Mouse (Mus musculus) cortical plate, adult 2 months (tissue): ENCODE data around the gene Fbxl19. TPM values are rescaled to one million over a fixed set of nuclear protein-coding genes. Genes with fewer than 3 reads are reported as not detected.

Experiments
- H3K27ac ChIP-seq: fragments of 200-500 bp; 2 replicates; pipeline ENCODE4 v1.5.1; 2012; ENCODE audit warnings: low read length, control low read depth, inconsistent platforms; ENCODE audit not compliant: insufficient read depth
- H3K4me1 ChIP-seq: fragments of 200-500 bp; 2 replicates; pipeline ENCODE4 v1.6.1; 2011; ENCODE audit warnings: low read length; ENCODE audit not compliant: control insufficient read depth, insufficient read depth
- H3K4me3 ChIP-seq: fragments of 200-500 bp; 2 replicates; pipeline ENCODE4 v1.5.1; 2011; ENCODE audit warnings: mild to moderate bottlenecking, low read length, control low read depth; ENCODE audit not compliant: insufficient read depth
- CTCF ChIP-seq: fragments of 200-500 bp; IDR thresholded peaks from 2 replicates; pipeline ENCODE4 v1.5.1; 2011; ENCODE audit warnings: mild to moderate bottlenecking, control low read depth, low read length; ENCODE audit not compliant: insufficient read depth; ENCODE audit errors: extremely low read depth
- POLR2A ChIP-seq: fragments of 200-500 bp; IDR thresholded peaks from 2 replicates; pipeline ENCODE4 v1.6.1; 2011; ENCODE audit warnings: mild to moderate bottlenecking, low read length, control low read depth; ENCODE audit not compliant: insufficient read depth; ENCODE audit errors: extremely low read depth
- polyA plus RNA-seq: library from polyadenylated mRNA; depleted of rRNA; stranded (reverse); fragments of >200 nt; gene quantifications from 2 replicates; pipeline ENCODE4 v1.2.3, GENCODE M21; 2012; rRNA removed

Gene Fbxl19
- polyA plus RNA-seq, 1 experiment: 59.2 TPM

- Histone ChIP-seq H3K4me1 (peaks cover 15% of the 10 kb centered on the region), H3K4me3 (no peak overlapping the region), H3K27ac (no peak overlapping the region)
- TF ChIP-seq POLR2A (no peak), CTCF (no peak)
Measured at GRCm38 (mm10) chr7:127813821-127814220, 69.5 kb downstream of the Fbxl19 start.

- Histone ChIP-seq H3K27ac (0 out of 2 replicates have a peak overlapping the region, but pooled peaks have one; percentile 1), H3K4me1 (peaks cover 15% of the 10 kb centered on the region)
- TF ChIP-seq CTCF (no peak), POLR2A (no peak)
Measured at GRCm38 (mm10) chr7:127814241-127814921, 70.0 kb downstream of the Fbxl19 start.

GRCm38 (mm10) chr7:127815116-127815665, 70.8 kb downstream of the Fbxl19 start:
- Histone ChIP-seq H3K4me1 (peaks cover 15% of the 10 kb centered on the region), H3K4me3 (no peak overlapping the region), H3K27ac (peak overlapping the region; percentile 33; the same call in 1 of the 2 replicates)
- TF ChIP-seq POLR2A: no peak
- no peak for TF ChIP-seq CTCF

More at GRCm38 (mm10) chr7:127814241-127814921, 70.0 kb downstream of the Fbxl19 start:
- no peak overlapping the region for H3K4me3 ChIP-seq

GRCm38 (mm10) chr7:127815954-127816821, 71.8 kb downstream of the Fbxl19 start:
- H3K4me1 ChIP-seq: peaks cover 15% of the 10 kb centered on the region
- TF ChIP-seq CTCF: no peak
- TF ChIP-seq POLR2A: no peak
- peak overlapping the region; percentile 33 for H3K27ac ChIP-seq
- H3K4me3 ChIP-seq: no peak overlapping the region

GRCm38 (mm10) chr7:127817053-127817452, 72.7 kb downstream of the Fbxl19 start:
- Histone ChIP-seq H3K27ac (peak overlapping the region; percentile 45), H3K4me3 (no peak overlapping the region), H3K4me1 (peaks cover 15% of the 10 kb centered on the region)
- no peak for TF ChIP-seq POLR2A
- TF ChIP-seq CTCF: no peak

- Histone ChIP-seq H3K27ac (no peak overlapping the region), H3K4me3 (no peak overlapping the region), H3K4me1 (peaks cover 15% of the 10 kb centered on the region)
- no peak for TF ChIP-seq CTCF
- no peak for TF ChIP-seq POLR2A
Measured at GRCm38 (mm10) chr7:127817776-127818175, 73.4 kb downstream of the Fbxl19 start.

Other genes starting within 250 kb of the Fbxl19 start
- 24.7 and 26.4 TPM in 2 replicates for gene Srcap, start 232.6 kb upstream of the Fbxl19 start, polyA plus RNA-seq
- gene Gm42715, start 225.0 kb upstream of the Fbxl19 start, polyA plus RNA-seq: 11.3 and 13.3 TPM in 2 replicates
- gene Tmem265, start 183.2 kb upstream of the Fbxl19 start, polyA plus RNA-seq: not detected in 2 replicates
- 143 and 150 TPM in 2 replicates for gene Phkg2, start 171.2 kb upstream of the Fbxl19 start, polyA plus RNA-seq
- gene Ccdc189, start 155.9 kb upstream of the Fbxl19 start, polyA plus RNA-seq: 22.0 and 22.3 TPM in 2 replicates
- gene Rnf40, start 155.8 kb upstream of the Fbxl19 start, polyA plus RNA-seq: 48.0 and 51.1 TPM in 2 replicates
- 16.9 and 19.5 TPM in 2 replicates for gene Zfp629, start 128.7 kb upstream of the Fbxl19 start, polyA plus RNA-seq
- 25.5 and 27.0 TPM in 2 replicates for gene Bcl7c, start 35.6 kb upstream of the Fbxl19 start, polyA plus RNA-seq
- gene Ctf1, start 31.8 kb upstream of the Fbxl19 start, polyA plus RNA-seq: 7.1 and 7.5 TPM in 2 replicates
- not detected in 2 replicates for gene Ctf2, start 12.4 kb upstream of the Fbxl19 start, polyA plus RNA-seq
- 24.6 and 25.0 TPM in 2 replicates for gene Orai3, start 25.3 kb downstream of the Fbxl19 start, polyA plus RNA-seq
- gene Setd1a, start 32.1 kb downstream of the Fbxl19 start, polyA plus RNA-seq: 15.7 and 16.4 TPM in 2 replicates
- not detected in 2 replicates for gene Gm49388, start 41.1 kb downstream of the Fbxl19 start, polyA plus RNA-seq
- 14.2 and 14.5 TPM in 2 replicates for gene Hsd3b7, start 56.1 kb downstream of the Fbxl19 start, polyA plus RNA-seq
- gene Stx4a, start 79.8 kb downstream of the Fbxl19 start, polyA plus RNA-seq: 118 and 122 TPM in 2 replicates
- gene Stx1b, start 80.0 kb downstream of the Fbxl19 start, polyA plus RNA-seq: 381 and 383 TPM in 2 replicates
- 14.9 and 15.1 TPM in 2 replicates for gene Zfp646, start 131.7 kb downstream of the Fbxl19 start, polyA plus RNA-seq
- 12.9 and 13.5 TPM in 2 replicates for gene Zfp668, start 132.3 kb downstream of the Fbxl19 start, polyA plus RNA-seq
- gene Prss53, start 146.4 kb downstream of the Fbxl19 start, polyA plus RNA-seq: 4.1 and 4.6 TPM in 2 replicates
- gene Gm21974, start 150.9 kb downstream of the Fbxl19 start, polyA plus RNA-seq: not detected in 2 replicates
- 56.8 and 67.0 TPM in 2 replicates for gene Vkorc1, start 151.1 kb downstream of the Fbxl19 start, polyA plus RNA-seq
- gene Bckdk, start 159.5 kb downstream of the Fbxl19 start, polyA plus RNA-seq: 55.7 and 59.2 TPM in 2 replicates
- gene Kat8, start 168.0 kb downstream of the Fbxl19 start, polyA plus RNA-seq: 39.1 and 44.1 TPM in 2 replicates
- gene Prss8, start 185.6 kb downstream of the Fbxl19 start, polyA plus RNA-seq: 0.08 and 0.15 TPM in 2 replicates
- gene Prss36, start 202.2 kb downstream of the Fbxl19 start, polyA plus RNA-seq: 17.0 and 17.9 TPM in 2 replicates
- gene Fus, start 222.9 kb downstream of the Fbxl19 start, polyA plus RNA-seq: 380 and 408 TPM in 2 replicates
- gene Pycard, start 249.3 kb downstream of the Fbxl19 start, polyA plus RNA-seq: 8.9 and 10.6 TPM in 2 replicates